Mouse (Mus musculus) right cerebral cortex, postnatal 36 days (tissue): ENCODE measurements around the gene Arid1b.

Source experiments
- DNase-seq, 2 experiments: peaks; one replicate each; pipeline ENCODE4 v3.0.0; 2022; ENCODE audit warnings: low spot score in 2 of 2, mixed read lengths in 1 of 2

Gene Arid1b

DNA sequence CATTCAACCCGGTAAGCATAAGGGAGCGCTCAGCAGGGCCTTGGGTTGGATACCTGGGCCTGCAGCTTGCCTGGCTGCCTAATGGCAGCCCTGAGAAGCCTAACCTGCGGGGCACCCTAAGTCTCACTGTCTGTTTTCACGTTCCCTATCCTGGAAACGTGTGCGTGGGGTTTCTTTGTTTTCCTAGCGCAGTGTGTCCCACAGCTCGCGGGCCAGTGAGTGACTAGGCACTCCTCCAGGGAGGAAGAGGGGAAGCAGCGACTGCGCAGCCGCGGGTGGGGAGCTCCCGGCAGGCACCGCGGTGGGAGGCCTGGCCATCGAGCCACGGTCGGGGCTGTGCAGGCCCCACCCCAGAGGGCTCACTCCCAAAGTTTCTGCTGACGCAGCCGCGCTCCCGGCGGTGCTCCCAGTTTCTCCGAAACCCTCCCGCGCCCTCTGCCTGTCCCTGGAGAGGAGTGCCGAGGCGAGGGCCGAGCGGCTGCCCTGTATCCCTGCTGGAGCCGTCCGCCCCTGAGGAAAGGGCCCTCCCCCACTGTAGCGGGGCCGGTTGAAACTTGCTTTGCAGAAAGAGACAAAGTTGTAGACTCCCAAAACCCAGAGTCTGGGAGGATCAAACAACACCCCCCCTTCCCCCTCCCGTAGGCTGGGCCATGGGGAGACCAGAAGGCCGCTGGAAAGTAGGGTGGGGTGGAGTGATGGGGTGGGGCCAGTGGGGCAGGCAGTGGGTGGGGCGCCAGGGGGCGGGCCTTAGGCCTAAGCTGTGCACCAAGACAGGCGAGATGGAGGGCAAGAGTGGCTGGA is 195.6 kb downstream of the Arid1b start:
- peak; percentile 87 to 91 for DNase-seq

DNA sequence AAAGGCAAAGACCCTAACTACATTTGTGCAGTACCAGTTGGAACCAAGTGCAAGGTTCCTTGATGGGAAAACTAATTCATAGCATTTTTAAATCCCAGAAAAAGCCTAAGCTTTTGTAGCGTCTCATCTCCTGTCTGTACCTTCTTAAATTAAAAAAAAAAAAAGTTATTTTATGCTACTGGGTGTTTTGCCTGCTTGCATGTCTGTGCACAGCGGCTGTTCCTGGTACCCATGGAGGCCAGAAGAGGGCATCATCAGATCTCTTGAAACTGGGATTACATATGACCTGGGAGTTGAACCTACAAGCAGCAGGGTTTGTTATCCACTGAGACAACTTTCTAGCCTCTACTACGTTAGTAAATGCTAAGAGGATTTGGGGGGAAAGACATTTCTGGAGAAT is 196.2 kb downstream of the Arid1b start:
- DNase-seq, result no peak

DNA sequence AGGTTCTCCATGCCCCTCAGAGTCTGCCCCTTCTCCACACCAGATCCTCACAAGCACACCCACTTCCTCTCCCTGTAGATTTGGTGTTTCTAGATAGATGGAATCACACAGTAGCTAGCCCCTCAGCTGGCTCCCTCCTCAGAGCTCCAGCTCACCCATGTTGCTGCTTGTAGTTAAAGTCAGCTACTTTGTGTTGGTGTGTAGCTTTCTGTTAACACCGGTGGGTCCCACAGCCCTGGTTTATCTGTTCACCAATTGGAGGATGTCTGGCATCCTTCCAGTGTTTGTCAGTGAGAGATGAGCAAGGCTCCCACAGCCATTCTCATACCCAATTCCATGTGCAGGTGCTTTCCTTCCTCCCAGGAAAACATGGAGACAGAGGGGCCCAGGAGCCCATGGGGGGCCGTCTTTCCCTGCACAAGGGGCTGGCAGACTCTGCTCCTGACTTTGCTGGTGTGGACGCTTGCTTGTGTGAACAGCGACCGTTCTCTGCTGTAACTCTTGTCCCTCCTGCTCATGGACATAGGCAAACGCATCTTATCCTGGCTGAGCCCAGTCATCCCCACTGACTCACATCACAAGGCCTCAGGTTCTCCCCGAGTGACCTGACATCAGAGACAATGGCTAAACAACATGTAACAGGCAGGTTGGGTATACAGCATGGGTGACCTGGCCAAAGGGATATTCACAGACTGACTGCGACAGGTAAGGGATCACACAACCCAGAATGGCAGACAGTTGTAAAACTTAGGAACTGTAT is 200.2 kb downstream of the Arid1b start:
- no peak for DNase-seq

DNA sequence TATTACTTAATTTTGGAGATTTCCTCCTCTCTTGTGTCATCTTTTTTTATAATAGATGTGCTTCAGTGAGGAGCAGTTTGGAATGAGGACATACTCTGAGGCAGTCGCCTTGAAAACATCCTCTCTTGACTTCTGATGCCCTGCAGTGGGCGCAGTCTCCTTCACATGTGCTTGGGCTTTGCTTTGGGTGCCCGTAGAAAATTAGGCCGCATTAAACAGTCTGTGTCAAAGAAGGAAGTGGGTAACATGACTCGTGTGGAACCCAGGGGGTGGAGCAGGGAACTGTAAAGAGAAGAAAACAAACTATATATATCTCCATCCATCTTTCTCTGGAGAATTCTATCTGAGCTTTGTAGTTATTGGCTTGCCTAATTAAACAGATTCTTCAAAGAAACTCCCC is 201.3 kb downstream of the Arid1b start:
- DNase-seq, result no peak

DNA sequence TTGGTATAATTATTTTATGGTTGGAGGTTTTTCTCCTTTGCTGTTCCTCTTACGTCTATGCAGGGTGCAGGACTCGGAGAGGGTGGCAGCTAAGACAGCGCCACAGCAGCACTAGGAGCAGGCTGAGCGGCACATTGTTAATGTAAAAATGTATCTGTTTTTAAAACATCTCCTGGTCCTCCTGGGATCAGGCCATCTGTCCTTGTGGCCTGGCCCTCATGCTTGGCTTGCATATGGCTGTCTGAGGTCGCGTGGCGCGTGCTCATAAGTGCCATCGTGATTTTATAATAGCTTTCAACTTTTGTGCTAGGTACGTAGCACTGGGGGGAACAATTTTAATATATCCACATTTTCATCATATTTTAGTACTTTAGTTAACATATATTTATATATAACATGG is 201.9 kb downstream of the Arid1b start:
- DNase-seq, result no peak

DNA sequence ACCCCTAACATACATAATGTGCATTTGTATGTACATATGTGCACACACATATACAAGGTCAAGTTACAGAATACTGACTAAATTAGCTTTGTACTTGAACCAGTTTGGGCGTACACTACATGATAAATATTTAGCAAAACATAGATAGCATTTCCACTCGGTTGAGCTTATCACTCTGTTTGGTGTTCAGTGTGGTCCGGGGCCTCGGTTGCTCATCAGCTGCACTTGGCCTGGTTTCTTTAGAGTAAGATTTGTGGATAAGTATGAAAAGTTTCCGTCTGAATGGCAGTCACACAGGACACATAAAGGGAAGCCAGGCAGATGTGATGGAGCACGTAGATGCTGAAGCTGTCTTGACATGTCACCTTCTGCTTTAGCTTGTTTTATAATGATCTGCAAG is 202.4 kb downstream of the Arid1b start:
- no peak for DNase-seq

DNA sequence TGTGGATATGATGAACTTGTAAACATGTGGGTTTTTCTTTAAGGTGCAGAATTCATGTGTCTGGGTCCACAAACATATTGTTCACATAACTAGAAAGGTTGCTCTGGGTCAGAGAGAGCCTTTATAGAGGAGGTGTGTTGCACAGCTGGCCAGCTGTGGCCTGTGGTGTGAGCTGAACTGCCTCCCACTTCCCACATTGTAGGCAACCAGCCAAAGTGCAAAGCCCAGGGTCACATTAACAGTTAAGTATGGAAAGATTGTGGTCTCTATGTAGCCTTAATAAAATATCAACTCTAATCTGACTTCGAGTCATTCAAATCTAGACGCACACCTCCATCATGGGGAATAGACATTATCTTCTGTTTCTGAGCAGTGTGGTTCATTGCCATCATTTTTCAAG is 203.0 kb downstream of the Arid1b start:
- DNase-seq, result no peak

DNA sequence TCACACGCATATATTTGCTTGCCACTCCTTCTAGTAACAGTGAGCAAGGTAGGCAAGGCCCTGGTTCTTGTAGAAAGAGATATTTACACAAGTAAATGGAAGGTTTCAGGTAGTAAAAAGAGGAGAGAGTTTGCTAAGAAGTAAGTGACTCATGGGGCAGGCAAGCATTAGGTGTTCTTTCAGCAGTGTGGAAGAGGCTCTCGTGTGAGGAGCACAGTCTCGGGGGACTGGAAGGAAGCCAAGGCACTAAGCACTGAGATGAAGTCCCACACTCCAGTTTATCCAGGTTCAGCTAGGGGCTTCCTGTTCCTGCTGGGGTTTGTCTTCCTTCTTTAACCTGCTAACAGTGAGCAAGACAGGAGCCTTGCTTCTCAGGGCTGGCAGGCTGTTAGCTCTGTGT is 203.6 kb downstream of the Arid1b start:
- no peak for DNase-seq

DNA sequence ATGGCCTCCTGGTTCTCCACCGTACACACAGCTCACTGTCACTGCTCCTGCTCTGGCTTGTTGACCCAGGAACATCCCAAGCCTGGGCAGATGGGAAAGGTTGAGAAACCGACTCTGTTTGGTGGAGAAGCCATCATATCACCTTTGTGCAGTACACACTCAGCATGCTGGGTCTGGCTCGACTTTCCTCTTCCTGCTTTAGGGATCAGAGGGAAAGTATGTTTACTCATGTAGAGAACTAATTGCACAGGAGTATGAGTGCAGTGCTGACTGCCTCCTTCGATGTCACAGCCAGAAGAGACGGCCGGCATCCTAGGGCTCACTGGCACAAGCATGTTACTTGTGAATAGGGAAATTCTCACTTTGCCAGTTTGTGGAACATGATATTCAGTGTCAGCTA is 204.1 kb downstream of the Arid1b start:
- DNase-seq, result no peak

DNA sequence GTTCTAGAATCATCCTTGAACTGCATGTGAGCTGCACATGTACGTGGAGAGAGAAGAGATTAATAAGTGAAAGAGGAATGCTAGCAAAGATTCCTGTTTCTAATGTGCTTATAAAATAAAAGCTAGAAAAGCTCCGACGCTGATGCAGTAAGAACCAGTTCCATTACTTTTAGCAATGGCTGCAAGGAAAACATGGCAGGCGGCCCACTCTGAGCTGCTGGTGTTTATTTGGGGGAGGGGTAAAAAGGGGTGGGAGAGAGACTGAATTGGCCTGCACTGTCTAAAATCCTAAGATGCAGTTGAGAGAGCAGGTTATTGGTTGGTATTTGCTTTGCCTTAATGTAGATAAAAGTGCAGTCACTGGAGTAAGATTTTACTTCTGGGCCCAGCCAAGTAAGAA is 204.7 kb downstream of the Arid1b start:
- DNase-seq, result no peak

DNA sequence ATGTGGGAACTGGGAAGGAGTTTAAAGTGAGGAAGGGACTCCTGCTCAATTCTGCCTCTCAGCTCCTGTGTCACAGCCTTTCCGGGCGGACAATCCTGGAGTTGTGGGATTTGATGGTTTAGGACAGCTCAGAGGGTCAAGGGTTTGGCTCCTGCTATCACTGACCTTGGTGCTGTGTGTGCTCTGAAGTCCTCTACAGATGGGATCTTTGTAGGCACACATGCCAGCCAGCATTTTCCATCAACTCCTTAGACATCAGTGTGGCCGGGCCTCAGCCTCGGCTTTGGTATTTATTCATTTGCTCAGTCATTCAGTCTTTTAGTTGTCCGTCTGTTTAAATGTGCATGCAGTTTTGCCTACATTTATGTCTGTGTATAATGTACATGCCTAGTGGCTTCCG is 206.5 kb downstream of the Arid1b start:
- no peak for DNase-seq

DNA sequence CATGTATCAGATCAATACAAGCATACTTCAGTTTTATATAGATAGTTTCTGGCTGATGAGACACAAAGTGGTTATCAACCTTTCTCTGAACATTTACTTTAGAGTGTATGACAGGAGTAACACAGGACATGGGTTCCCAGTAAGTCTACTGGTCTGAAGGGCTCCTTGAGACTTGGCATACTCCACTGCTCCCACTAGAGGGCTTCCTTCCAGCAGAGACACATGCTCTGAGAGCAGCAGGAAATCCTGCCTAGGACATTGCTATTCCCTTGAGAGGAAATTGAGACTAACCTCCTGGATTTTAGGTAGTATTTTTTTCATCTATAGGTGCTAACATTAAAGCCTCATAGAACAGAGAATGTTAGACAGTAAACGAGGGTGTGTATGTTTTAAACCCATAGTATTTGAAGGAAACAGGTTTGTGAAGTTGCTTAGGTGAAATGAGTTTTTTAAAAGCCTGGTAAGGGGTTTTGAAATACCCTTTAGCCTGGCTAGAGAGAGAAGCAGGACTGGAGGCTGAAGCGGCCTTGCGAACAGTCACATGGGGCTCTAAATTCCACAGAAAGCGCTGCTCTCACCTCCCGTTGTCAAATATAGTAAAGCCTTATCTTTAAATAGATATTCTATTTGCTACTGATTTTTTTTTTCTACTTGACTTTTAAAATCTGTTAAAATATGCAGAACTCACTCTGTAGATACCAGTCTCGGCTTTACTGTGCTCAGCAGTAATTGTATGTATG is 207.9 kb downstream of the Arid1b start:
- DNase-seq, result peak; percentile 30 to 56

DNA sequence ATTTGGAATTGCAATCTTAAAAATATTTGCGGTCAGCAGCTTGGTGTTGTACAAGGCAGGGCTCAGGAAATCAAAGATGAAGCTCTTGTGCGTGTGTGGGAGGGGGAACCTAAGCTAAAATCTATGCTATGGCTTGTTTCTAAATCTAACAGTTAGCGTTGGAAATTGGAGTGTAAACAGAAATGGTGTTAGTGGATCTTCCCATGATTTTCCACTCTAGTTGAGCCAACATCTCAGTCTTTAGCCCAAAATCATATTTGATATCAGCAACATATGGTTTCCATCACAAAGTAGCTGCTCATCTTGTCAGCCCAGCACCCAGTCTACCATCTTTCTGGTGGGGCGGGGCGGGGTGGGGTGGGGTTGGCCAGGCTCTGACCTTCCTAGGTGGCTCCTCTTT is 208.6 kb downstream of the Arid1b start:
- no peak for DNase-seq

DNA sequence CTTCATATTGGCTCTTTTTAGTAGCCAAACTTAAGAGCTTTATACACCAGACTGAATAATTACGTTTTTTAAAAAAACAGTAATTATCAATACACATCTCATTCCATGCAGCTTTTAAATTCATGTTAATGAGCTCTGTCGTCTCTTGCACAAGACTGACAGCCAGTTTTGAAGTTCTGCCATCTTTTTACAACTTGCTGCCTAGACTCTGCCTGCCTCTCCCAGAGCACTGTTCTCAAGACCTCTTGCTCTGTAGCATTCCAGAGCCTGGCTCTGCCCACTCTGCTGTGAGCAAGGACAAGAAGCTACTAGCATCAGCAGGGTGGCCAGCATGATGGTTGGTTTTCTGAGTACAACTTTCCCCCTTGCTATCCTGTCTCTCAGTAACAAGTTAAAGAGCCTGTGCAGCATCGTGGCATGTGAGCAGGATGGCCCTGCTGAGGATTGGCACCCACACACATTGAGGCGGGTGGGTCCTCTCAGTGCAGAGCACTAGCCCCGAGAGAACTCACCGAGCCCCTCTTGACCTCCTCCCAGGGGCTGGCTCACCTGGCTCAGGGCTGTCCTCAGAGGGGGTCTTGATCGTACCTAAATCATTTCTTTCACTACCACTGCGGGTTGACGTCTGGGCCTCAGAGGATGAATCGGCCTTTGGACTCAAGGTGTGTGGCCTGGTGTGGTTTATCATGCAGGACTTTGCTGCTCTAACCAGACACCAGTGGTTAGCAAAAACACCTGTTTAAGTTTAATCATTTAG is 209.4 kb downstream of the Arid1b start:
- no peak for DNase-seq

DNA sequence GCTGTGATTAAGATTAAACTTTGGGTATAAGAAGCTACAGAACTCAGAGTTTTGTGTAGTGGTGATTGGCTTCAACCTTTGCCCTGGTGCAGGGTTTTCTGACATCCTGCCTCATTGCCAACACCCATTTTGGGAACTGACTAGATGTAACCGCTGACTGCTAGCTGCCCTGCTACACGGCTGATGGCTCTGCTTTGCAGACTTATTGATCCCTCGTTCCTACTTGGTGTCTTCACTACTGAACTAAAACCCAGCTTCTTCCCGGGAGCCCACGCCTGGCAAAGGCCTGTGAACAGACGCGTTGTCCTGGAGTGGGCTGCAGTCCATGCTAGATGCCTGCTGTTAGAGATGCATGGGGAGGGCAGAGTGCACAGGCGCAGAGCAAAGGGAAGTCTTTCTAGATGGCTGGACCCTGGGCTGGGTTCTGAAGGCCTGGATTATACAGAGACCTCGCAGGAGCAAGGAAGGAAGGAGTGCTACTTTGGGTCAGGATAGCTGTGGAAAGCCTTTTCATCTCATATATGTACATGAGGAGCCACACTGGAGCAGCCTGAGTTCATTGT is 210.1 kb downstream of the Arid1b start:
- DNase-seq, result no peak

DNA sequence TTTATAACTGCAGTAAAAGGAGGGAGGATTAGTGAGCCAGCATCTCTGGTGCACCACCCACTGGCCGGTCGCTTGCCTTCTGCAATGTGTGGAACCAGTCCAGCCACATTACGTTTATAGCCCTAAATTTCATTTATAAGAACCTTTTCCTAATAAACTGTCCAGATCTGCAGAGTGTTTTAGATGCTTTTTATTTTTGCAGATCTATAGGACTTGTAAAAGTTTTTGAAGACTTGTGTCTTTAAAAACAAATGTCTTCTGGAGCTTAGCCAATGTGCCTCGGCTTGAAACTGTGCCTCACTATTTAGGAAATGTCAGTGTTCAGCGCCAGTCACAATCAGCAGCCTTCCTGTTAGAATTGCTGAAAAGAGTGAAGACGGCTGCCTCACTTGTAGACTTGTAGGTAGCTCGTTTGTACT is 211.0 kb downstream of the Arid1b start:
- no peak for DNase-seq

DNA sequence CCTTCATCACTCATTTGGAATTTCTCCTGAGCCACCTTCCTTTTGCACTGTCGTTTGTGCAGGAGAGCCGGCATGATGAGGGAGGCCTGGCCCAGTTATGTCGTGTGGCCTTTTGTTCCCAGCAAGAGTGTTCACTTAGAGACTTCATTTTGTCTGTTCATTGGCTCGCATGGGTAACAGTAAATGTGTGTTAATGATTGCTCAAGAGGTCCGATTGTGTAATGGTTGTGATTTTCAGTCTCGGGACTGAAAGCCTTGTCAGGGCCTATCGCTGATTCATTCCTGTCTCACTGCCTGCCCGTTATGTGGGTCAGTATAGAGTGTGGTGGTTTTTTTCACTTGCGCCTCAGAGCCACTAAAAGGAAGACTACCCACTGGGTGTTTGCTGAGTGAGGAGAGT is 212.6 kb downstream of the Arid1b start:
- DNase-seq, result no peak

DNA sequence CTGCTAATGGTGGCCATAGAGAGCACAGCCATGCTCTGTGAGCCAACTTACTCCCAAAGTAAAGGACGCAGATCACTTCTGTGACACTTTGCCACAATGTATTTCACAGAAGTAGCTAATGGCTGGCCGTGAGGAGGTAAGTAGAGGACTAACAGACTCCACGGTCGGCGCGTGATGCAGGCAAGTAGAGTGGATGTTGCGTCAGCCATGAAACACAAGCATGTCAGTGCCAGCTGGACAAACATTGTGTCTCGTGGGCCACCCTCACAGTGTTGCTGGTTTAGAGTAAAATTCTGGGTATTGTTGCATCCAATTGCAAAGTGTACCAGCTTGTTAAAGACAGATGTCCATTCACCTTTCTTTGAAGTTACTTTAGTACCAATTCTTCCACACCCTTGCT is 213.7 kb downstream of the Arid1b start:
- DNase-seq, result no peak

DNA sequence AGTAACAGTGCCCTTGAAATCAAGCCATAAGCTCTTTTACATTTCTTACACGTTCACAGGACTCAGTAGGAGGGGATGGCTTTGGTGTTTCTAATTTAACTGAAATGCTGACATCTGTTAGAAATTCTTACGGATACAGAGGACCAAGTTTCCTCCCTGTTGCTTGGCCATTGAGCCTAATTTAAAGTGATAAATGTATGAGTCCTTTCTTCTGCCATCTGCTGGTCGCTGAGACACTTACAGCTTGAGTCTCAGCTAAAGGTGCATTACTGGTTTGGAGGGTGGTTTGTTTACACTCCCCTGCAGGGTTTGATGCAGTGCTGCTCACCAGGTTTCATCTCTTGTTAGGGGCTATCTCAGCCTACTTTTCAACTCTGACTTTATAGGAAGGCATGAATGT is 214.2 kb downstream of the Arid1b start:
- DNase-seq, result no peak

DNA sequence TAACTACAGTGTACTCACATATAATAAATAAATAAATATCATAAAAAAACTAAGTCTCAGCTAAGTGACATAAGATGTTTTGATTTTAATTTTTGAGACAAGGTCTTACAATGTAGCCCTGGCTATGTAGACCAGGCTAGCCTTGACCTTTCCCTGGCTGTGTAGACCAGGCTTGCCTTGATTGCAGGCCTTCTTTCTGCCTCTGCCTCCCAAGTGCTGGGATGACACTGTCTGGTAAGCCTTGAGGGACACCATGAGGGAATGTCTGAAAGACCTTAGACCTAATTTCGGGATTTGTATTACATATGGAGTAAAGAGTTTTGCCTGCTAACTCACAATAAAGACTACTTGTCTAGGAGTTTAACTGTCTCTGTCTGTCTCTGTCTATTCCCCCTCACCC is 214.9 kb downstream of the Arid1b start:
- no peak for DNase-seq

DNA sequence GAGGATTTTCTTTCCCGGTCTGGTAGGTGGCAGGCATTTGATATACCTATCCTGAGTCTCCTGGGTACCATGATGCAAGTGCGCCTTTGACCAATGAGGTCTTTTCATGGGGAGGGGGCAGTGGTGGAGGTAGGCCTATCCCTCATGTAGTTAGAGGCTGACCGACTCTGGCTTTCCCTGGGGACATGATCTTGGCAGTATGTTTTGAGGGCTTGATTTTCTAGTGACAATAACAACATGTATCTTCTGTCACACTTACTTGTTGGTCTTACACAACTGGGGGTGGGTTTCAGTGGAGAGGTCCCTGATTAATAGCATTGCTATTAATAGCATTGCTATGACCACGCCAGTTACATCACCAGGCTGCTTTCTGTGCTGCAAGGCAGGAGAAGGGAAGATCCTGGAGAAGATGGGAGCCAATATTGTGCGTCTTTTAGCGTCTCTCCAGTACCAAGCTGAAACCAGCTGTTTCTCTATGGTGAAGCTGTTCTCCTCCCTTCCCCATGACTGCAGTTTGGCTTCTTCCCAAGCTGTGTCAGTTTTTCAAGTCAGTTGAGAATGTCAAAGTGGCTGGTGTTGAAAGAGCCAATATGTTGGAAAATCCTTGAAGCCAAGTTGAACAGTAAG is 216.1 kb downstream of the Arid1b start:
- no peak for DNase-seq
